Mouse (Mus musculus): ENCODE measurements at regions not wholly inside any gene's neighbourhood (a gene's known extent, or its start where the extent isn't known, plus 50 kb on each side); places are given as distances from the start of the nearest gene placed in this dataset.

DNA sequence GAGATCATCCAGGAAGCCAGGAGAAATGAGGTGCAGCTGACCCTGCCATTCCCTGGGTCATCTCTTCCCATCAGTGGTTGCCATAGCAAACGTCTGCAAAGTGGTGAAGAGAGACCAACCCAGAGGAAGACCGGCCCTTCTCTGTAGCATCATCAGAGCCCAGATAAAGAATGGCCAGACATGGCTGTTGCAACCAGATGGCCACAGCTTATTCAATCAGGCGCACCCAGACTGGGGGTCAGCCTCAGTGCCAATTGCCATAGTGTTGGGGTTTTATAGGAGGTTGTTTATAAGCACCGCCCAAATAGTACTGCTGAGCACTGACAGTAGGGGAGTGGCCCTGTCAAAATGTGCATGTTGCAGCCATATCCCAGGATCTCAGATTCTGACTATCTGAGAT is 262.3 kb downstream of the Rps15a start:
- no peak for TF ChIP-seq CTCF (IDR thresholded peaks at IDR 0.05; ENCODE audit: borderline replicate concordance, control insufficient read depth, extremely low read depth, insufficient read depth, low read length, poor library complexity)
- TF ChIP-seq POLR2A (IDR thresholded peaks at IDR 0.05; ENCODE audit: control insufficient read depth, extremely low read depth, insufficient read depth, low read length, poor library complexity) = no peak

Data from thymus, adult 2 months (tissue).